Mouse (Mus musculus) lung, postnatal 25 days (tissue): ENCODE measurements around the gene Foxj1.
A peak's percentile ranks its signal among the peaks of the same experiment; 100 is the strongest.

ENCODE experiments used
- DNase-seq: peaks from one replicate; pipeline ENCODE4 v3.0.0; 2022; ENCODE audit warnings: low spot score

Gene Foxj1

GRCm38 (mm10) chr11:116342069-116342791 is 7.0 kb upstream of the Foxj1 start:
- no peak for DNase-seq

DNA sequence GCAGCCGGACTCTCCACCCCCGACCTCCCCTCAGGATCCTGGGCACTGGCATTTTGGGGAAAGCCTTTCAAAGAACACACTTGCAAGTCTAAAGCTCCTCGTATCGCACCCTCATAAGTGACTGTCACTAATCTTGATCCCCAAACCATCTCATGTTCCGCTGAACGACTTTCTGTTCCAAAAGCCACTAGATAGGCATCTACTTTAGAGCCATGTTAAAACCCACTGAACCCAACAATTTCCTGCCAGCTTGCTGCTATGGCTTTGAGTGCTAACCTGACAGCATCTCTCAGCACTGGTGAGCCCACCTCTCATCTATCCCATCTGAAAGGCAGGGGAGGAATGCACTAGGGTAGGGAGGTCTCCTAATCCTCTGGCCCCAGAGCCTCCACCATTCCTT is 2.3 kb upstream of the Foxj1 start:
- DNase-seq, result no peak

DNA sequence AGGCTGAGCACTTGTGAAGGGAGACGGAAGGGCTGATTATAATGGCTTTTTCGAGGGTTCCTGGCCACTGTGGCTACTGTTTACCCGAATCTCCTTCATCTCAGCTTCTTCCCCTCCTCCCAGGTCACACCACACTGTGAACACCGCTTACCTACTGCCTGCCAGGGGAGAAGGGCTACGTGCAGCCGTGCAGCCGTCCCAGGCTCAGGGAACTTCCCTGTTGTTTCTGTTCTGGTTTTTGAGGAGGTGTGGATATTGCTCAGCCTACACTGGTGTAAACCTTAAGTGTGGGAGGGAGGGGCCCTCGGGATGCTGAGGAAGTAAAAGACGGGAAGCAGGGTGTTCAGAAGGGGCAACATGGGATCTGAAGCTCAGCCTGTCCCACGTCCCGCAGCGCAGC is 1.8 kb upstream of the Foxj1 start:
- DNase-seq, result no peak

- no peak for DNase-seq
Measured at GRCm38 (mm10) chr11:116336393-116336792, 1.2 kb upstream of the Foxj1 start.

DNA sequence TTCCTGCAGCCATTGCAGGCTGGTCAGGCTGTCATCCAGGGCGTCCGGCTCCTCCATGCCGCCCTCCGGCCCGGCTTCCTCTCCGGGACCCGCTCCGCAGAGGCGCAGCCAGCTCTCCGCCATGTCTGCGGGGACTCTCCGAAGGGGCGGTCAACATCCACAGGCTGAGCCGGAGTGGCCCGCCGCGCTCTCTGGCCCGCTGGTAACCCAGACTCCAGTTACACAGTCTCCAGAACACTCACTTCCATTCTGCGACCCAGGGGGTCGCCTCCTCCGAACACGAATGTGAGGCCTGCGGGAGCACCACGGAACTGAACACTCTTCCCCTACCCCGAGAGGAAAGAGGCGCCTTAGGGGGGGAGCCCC is 799 bp downstream of the Foxj1 start:
- no peak for DNase-seq

GRCm38 (mm10) chr11:116333526-116334416 is 1.4 kb downstream of the Foxj1 start:
- DNase-seq, result no peak

- no peak for DNase-seq
Measured at GRCm38 (mm10) chr11:116332983-116333270, 2.3 kb downstream of the Foxj1 start.

DNA sequence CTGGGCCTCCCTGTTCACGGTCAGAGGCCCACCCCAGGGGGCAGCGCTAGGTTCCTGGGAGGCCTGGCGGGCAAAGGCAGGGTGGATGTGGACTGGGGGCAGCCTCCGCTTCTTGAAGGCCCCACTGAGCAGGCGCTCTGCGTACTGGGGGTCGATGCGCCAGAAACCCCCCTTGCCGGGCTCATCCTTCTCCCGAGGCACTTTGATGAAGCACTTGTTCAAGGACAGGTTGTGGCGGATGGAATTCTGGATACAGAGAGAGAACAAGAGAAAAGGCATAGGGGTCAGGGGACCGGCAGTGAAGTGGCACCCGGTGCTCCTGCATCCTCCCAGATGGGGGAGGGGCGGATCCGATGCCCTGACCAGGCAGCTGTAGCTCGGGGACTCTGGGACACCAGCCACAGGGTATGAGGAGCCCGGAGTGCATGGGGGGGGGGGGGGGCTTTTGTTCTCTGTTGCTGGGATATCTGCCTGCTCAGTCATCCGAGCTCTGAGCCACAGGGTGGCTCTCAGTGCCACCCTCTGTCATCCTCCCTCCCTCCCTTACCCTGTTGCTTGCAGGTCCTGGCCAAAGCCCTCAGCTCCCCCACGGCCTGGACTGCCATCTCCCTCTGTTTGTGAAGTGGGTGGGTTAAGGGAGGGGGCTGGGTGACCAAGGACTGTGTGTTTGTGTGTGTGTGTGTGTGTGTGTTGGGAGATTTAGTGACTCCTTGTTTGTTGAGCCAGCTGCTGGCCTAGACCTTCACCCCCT is 2.8 kb downstream of the Foxj1 start:
- DNase-seq, result no peak

GRCm38 (mm10) chr11:116330211-116330518 is 5.0 kb downstream of the Foxj1 start:
- no peak for DNase-seq

DNA sequence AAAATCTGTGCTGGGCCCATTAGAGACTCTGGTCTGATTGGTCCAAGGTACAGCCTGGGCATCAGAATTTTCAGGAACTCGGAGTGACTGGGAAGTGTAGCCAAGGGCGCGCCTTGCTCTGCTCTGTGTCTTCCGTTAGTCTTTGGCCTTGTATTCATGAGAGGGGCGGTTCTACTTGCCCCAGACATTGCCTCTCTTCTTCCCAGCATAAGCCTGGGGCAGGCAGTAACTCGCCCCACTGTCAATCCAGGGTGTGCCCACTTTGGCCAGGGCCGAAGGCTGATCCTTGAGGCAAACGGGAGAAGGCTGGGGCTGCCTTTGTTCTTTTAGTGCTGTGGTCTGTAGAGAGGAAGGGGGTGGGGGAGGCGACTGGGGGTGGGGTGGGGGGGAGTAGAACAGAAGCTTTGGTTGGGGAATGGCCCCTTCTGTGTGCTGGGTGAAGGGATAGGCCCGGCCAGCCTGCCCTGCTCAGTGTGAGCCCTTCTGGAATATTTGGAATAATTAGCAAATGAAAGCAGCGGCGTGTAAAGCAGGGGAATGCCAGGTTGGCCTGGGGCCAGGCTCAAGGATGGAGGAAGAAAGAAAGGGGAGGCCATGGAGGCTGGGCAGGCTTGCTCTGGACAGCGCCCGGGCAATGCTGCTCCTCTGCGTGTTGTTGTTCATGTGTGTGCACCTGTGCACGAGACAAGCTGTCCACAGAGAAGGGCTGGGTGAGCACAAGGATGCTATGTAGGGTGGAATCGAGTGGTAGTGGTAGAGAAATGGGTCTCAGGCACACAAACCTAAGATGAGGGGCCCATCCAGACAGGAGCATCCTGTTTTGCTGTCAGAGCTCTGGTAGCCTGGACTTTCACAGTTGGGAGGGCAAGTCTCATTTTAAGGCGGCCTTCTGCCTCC is 5.6 kb downstream of the Foxj1 start:
- peak; percentile 28 for DNase-seq

DNA sequence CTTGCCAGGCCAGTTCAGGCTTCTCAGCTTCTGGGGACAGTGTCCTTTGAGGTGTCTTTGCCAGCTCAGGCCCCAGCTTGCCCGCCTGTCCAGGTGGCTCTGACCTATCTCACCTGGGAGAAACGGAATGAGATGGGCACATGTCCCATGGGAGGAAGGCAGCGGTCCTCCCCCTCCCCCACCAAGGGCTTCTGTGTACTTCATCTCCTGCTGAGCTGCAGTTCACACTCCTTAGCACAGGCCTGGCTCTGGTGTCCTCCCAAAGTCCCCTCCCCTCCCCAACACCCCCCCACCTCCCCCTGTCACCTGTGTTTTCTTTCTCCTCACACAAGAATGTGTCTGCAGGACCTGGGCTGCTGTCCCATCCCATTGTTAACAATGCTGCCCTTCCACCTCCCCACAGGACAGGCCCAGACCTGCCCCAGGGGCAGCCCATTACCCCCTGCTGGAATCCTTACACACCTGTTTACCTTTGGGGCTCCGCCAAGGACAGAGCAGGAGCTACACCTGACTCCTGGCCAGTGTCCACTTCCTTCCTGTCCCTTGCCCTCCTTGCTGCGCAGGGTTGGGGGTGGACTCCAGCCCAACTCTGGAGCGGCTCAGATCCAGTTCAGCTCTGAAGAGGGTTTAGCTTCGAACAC is 8.1 kb downstream of the Foxj1 start:
- DNase-seq, result no peak

- DNase-seq, result peak; percentile 76
Measured at GRCm38 (mm10) chr11:116318719-116319659, 16.2 kb downstream of the Foxj1 start.

DNA sequence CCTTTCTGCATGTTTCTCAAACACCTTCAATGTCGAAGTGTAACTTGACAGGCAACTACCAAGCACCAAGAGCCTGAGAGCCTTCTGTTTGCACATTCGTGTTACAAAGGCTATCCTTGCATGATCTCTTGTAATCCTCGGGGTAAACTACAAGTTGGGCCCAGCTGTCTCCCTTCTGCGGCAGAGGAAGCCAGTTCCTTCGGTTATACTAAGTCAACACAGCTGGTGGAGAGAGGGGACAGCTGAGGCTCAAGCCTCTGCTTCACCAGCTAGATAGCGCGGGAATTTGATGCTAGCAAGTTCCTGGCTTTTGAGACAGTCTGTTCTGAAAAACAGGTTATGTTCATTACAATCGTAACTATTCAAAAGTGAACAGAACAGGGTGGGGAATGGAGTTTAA is 22.8 kb downstream of the Foxj1 start:
- DNase-seq, result no peak

- no peak for DNase-seq
Measured at GRCm38 (mm10) chr11:116311169-116311568, 24.0 kb downstream of the Foxj1 start.

GRCm38 (mm10) chr11:116309601-116310000 is 25.6 kb downstream of the Foxj1 start:
- DNase-seq, result no peak

- no peak for DNase-seq
Measured at GRCm38 (mm10) chr11:116307762-116308531, 27.3 kb downstream of the Foxj1 start.

- DNase-seq, result no peak
Measured at GRCm38 (mm10) chr11:116307019-116307725, 28.0 kb downstream of the Foxj1 start, which contains the start of gene Exoc7. Gene Exoc7 (minus strand): TSS chr11:116307233.

- peak; percentile 91 for DNase-seq
Measured at GRCm38 (mm10) chr11:116306126-116306982, 28.8 kb downstream of the Foxj1 start.
